Comparison of ENCODE assay signal across 33 mouse cellular contexts in genomic region chr10:26229488-26229887, GRCm38 (mm10). TPM values are rescaled to one million over a fixed set of nuclear protein-coding genes. Genes with fewer than 3 reads are reported as not detected.
DNase-seq lines count a peak whose midpoint lies in the region; ATAC-seq lines count a peak whose summit lies in the region.
"Had no signal": no experiment of that assay in that cellular context is flagged by ENCODE, and none has a peak within 500 bp of the region (broad histone marks: within the 10 kb centered on the region; RNA-seq: fewer than 3 reads in every experiment).

TSS of gene Samd3 (plus strand) at chr10:26229707.

- H3K9me3 ChIP-seq in forebrain, embryonic 12.5 days: no peaks in the 10 kb centered on the region
- H3K9me3 ChIP-seq in forebrain, embryonic 16.5 days (ENCODE audit: control insufficient read depth, low read length): no peaks in the 10 kb centered on the region
- H3K9me3 ChIP-seq: embryonic facial prominence, embryonic 13.5 days; hindbrain, embryonic 12.5 days; limb, embryonic 12.5 days; megakaryocyte, embryonic 14.5 days; midbrain, embryonic 13.5 days; neural tube, embryonic 12.5 days had no signal

- H3K27me3 ChIP-seq in forebrain, embryonic 12.5 days: no peaks in the 10 kb centered on the region
- no peaks in the 10 kb centered on the region for H3K27me3 ChIP-seq in forebrain, embryonic 16.5 days (replicated peaks; ENCODE audit: control insufficient read depth, insufficient read depth, low read length)
- H3K27me3 ChIP-seq: embryonic facial prominence, embryonic 13.5 days; hindbrain, embryonic 12.5 days; limb, embryonic 12.5 days; megakaryocyte, embryonic 14.5 days; midbrain, embryonic 13.5 days; neural tube, embryonic 12.5 days had no signal

- peak; percentile 55 for DNase-seq in CD4-positive helper T cell, adult 2 months (ENCODE audit: low read depth, low spot score)
- no peak for DNase-seq in layer of hippocampus, postnatal 10 days (ENCODE audit: low spot score in 2 of 2)
- no peak for DNase-seq in right cerebral cortex, postnatal 25 days
- DNase-seq: adrenal gland, postnatal 14 days; cerebellum, adult 11-12 months; cerebellum, adult 9-11 months; gastrocnemius, postnatal 10 days; kidney, adult 11 months; kidney, postnatal 14 days; liver, postnatal 0 days; lung, postnatal 36 days; right cerebral cortex, adult 18-20 months; right cerebral cortex, postnatal 4 days; thymus, postnatal 4 days had no signal

- H3K27ac ChIP-seq in forebrain, embryonic 12.5 days: no peak within 1 kb of the TSS
- no peak within 1 kb of the TSS for H3K27ac ChIP-seq in forebrain, embryonic 16.5 days (ENCODE audit: low read length)
- H3K27ac ChIP-seq: embryonic facial prominence, embryonic 13.5 days; hindbrain, embryonic 12.5 days; left cerebral cortex, adult 2 months; limb, embryonic 12.5 days; midbrain, embryonic 13.5 days; neural tube, embryonic 12.5 days had no signal

- H3K4me1 ChIP-seq in forebrain, embryonic 12.5 days: no peaks in the 10 kb centered on the region
- no peaks in the 10 kb centered on the region for H3K4me1 ChIP-seq in forebrain, embryonic 16.5 days (replicated peaks; ENCODE audit: control insufficient read depth, insufficient read depth, low read length)
- H3K4me1 ChIP-seq: embryonic facial prominence, embryonic 13.5 days; hindbrain, embryonic 12.5 days; limb, embryonic 12.5 days; megakaryocyte, embryonic 14.5 days; midbrain, embryonic 13.5 days; neural tube, embryonic 12.5 days had no signal

- no peak within 1 kb of the TSS for H3K4me3 ChIP-seq in forebrain, embryonic 12.5 days (replicated peaks)
- no peak within 1 kb of the TSS for H3K4me3 ChIP-seq in forebrain, embryonic 16.5 days (replicated peaks; ENCODE audit: low read length)
- H3K4me3 ChIP-seq: embryonic facial prominence, embryonic 13.5 days; hindbrain, embryonic 12.5 days; left cerebral cortex, adult 2 months; limb, embryonic 12.5 days; megakaryocyte, embryonic 14.5 days; midbrain, embryonic 13.5 days; neural tube, embryonic 12.5 days had no signal

- no peak for ATAC-seq in forebrain, embryonic 12.5 days (ENCODE audit: low FRiP score)
- no peak for ATAC-seq in forebrain, embryonic 16.5 days
- ATAC-seq in activated CD4-positive, CD25-positive, alpha-beta regulatory T cell, adult 4 months: peak; percentile 86
- peak; percentile 76; the same call in 1 of the 2 replicates for ATAC-seq in monocyte, adult 5-6 weeks (replicated peaks; ENCODE audit: insufficient number of reproducible peaks, low FRiP score, low TSS enrichment, poor library complexity, severe bottlenecking)
- ATAC-seq: liver, postnatal 0 days; midbrain, embryonic 13.5 days had no signal

- WGBS in forebrain, embryonic 12.5 days: 73% methylated on average over 4 of the region's 4 CpGs
- 74% methylated on average over 4 of the region's 4 CpGs for WGBS in forebrain, embryonic 16.5 days

- no peaks in the 10 kb centered on the region for H3K36me3 ChIP-seq in forebrain, embryonic 12.5 days (replicated peaks)
- no peaks in the 10 kb centered on the region for H3K36me3 ChIP-seq in forebrain, embryonic 16.5 days (ENCODE audit: control insufficient read depth, insufficient read depth)
- H3K36me3 ChIP-seq: embryonic facial prominence, embryonic 13.5 days; hindbrain, embryonic 12.5 days; limb, embryonic 12.5 days; midbrain, embryonic 13.5 days; neural tube, embryonic 12.5 days had no signal

- no peak within 1 kb of the TSS for H3K9ac ChIP-seq in forebrain, embryonic 12.5 days
- H3K9ac ChIP-seq in forebrain, embryonic 16.5 days (replicated peaks; ENCODE audit: low read depth, low read length): no peak within 1 kb of the TSS
- H3K9ac ChIP-seq: embryonic facial prominence, embryonic 13.5 days; hindbrain, embryonic 12.5 days; limb, embryonic 12.5 days; liver, postnatal 0 days; midbrain, embryonic 13.5 days; neural tube, embryonic 12.5 days had no signal

- no peak within 1 kb of the TSS for H3K4me2 ChIP-seq in forebrain, embryonic 12.5 days
- no peak within 1 kb of the TSS for H3K4me2 ChIP-seq in forebrain, embryonic 16.5 days (ENCODE audit: low read length)
- H3K4me2 ChIP-seq: embryonic facial prominence, embryonic 13.5 days; hindbrain, embryonic 12.5 days; limb, embryonic 12.5 days; liver, embryonic 11.5 days; midbrain, embryonic 13.5 days; neural tube, embryonic 12.5 days had no signal

RNA-seq across cellular contexts. Expression of gene Samd3, which starts in this region (rescaled TPM):
- polyA plus RNA-seq in forebrain, embryonic 12.5 days (2016; fragmentation: Nextera tagmentation; extraction: Ambion mirVana): 19.9 and 20.3 TPM in 2 replicates
- 4.2 and 9.0 TPM in 2 replicates for polyA plus RNA-seq in forebrain, embryonic 16.5 days (2015; fragmentation: Nextera tagmentation; extraction: Ambion mirVana)
- polyA plus RNA-seq in activated CD4-positive, CD25-positive, alpha-beta regulatory T cell, adult 4 months (2017; shearing (Covaris generic)): 1 to 10 TPM; 2.5 to 3.2 TPM
- total RNA-seq in monocyte, adult 5-6 weeks (2017): 40.3 to 266 TPM (median 54.9 TPM) in 3 replicates
- under 1 TPM; 0.31 to 0.50 TPM for total RNA-seq in layer of hippocampus, postnatal 10 days (2021)
- total RNA-seq: adrenal gland, postnatal 14 days; common myeloid progenitor, adult 5-6 weeks; gastrocnemius, postnatal 10 days; heart, adult 8-10 months; heart, postnatal 25 days had no signal
- polyA plus RNA-seq: heart, embryonic 14.5 days; kidney, embryonic 14.5 days; limb, embryonic 12.5 days; liver, embryonic 11.5 days; stomach, embryonic 14.5 days; testis, adult 2 months had no signal

Comparison
In these comparisons a context has a peak if more than half of its experiments do, and no peak if none do; other contexts are left out.
1. RNA of gene Samd3 (total RNA-seq): 40.3 to 266 TPM in monocyte, adult 5-6 weeks; 0.31 to 0.50 TPM in layer of hippocampus, postnatal 10 days; every median in the first group is over 10 times any median in the second.
2. ATAC-seq: peak in activated CD4-positive, CD25-positive, alpha-beta regulatory T cell, adult 4 months (single experiment) and monocyte, adult 5-6 weeks (single experiment); none in forebrain, embryonic 12.5 days (single experiment) and forebrain, embryonic 16.5 days (single experiment).